Mouse (Mus musculus) stomach, postnatal 0 days (tissue): ENCODE results near the gene Mcemp1. TPM values are rescaled to one million over a fixed set of nuclear protein-coding genes. Genes with fewer than 3 reads are reported as not detected.

Experiments
- ATAC-seq: fragments of 200-750 bp; cut with Nextera tagmentation; 2 replicates; pipeline ENCODE4 v1.8.0; 2017; ENCODE audit not compliant: low FRiP score, low TSS enrichment
- DNase-seq: peaks from one replicate; pipeline ENCODE4 v3.0.0-alpha.2; 2016; ENCODE audit warnings: low spot score
- H3K27ac ChIP-seq: fragments of 300-500 bp; sonication (generic); replicated peaks from 2 replicates; pipeline ENCODE4 v1.5.1; 2014; ENCODE audit warnings: mild to moderate bottlenecking, control low read depth
- H3K27me3 ChIP-seq: fragments of 300-500 bp; sonication (generic); 2 replicates; pipeline ENCODE4 v1.6.1; 2014; ENCODE audit warnings: low read length; ENCODE audit not compliant: control insufficient read depth, insufficient read depth
- H3K36me3 ChIP-seq: fragments of 300-500 bp; sonication (generic); 2 replicates; pipeline ENCODE4 v1.6.1; 2014; ENCODE audit warnings: low read length, mixed read lengths; ENCODE audit not compliant: control insufficient read depth, insufficient read depth
- H3K4me1 ChIP-seq: fragments of 300-500 bp; sonication (generic); replicated peaks from 2 replicates; pipeline ENCODE4 v1.6.1; 2014; ENCODE audit warnings: antibody characterized with exemption; ENCODE audit not compliant: control insufficient read depth, insufficient read depth
- H3K4me2 ChIP-seq: fragments of 300-500 bp; sonication (generic); replicated peaks from 2 replicates; pipeline ENCODE4 v1.6.1; 2014; ENCODE audit warnings: low read depth, mild to moderate bottlenecking, control low read depth, moderate library complexity
- H3K4me3 ChIP-seq: fragments of 300-500 bp; sonication (generic); 2 replicates; pipeline ENCODE4 v1.5.1; 2014; ENCODE audit warnings: low read depth, low read length, control low read depth
- H3K9ac ChIP-seq: fragments of 300-500 bp; sonication (generic); 2 replicates; pipeline ENCODE4 v1.6.1; 2014; ENCODE audit warnings: mild to moderate bottlenecking, low read length, control low read depth, mixed read lengths
- H3K9me3 ChIP-seq: fragments of 300-500 bp; sonication (generic); 2 replicates; pipeline ENCODE4 v1.6.1; 2016; ENCODE audit warnings: low read length; ENCODE audit not compliant: control insufficient read depth
- CTCF ChIP-seq: IDR thresholded peaks from 2 replicates; pipeline ENCODE4 v1.5.1; 2016; ENCODE audit warnings: antibody characterized with exemption, low read depth, mild to moderate bottlenecking, moderate library complexity
- EP300 ChIP-seq: optimal IDR thresholded peaks from 2 replicates; pipeline ENCODE3; 2016; ENCODE audit warnings: antibody characterized with exemption
- WGBS: fragments of 180-500 bp; shearing (Covaris S2); extraction: QIAGEN DNeasy Blood & Tissue Kit; methylation state at CpG from one replicate; pipeline ENCODE4 v1.1.7; 2014; 5-methylcytosine and 5-hydroxymethylcytosine counted together
- polyA plus RNA-seq: library from polyadenylated mRNA; unstranded; fragments of >200 nt; fragmentation: Nextera tagmentation; extraction: Ambion mirVana; gene quantifications from 2 replicates; pipeline ENCODE4 v1.2.1, GENCODE M21; 2015

The Mcemp1 gene
- polyA plus RNA-seq, 1 experiment from 2014 or later: 0.15 TPM

- TF ChIP-seq EP300 (no peak), CTCF (peak; percentile 63)
- H3K36me3 ChIP-seq: no peaks in the 10 kb centered on the region
- H3K27me3 ChIP-seq: no peaks in the 10 kb centered on the region
- peak; percentile 29 for DNase-seq
- no peak overlapping the region for H3K4me2 ChIP-seq
- no peak overlapping the region for H3K9ac ChIP-seq
- 58% methylated on average over 4 of the region's 4 CpGs for WGBS
- no peak overlapping the region for H3K27ac ChIP-seq
- ATAC-seq: no peak
- no peaks in the 10 kb centered on the region for H3K4me1 ChIP-seq
- H3K9me3 ChIP-seq: no peaks in the 10 kb centered on the region
- H3K4me3 ChIP-seq: no peak overlapping the region
Observed at GRCm38 (mm10) chr8:3705711-3706110, 40.2 kb downstream of the Mcemp1 start.

DNA sequence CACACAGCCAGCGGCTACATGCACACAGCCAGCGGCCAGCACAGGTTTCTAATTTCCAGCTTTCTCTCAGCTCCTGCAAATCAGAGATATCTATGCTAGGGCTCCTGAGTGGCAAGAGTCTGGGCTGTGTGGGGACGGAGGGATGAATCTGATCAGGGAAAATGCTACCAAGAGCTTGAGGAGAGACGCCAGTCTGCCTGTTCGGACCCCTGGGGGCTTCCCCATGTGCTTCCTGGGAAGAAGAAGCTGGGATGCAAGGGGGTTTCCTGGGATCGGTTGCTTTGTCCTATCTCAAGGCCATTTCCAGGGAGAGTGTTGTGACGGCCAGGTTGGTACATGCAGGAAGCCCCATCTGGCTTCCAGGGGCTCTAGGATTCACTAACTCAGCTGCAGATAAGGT, 42.1 kb downstream of the Mcemp1 start:
- Histone ChIP-seq H3K4me2 (no peak overlapping the region), H3K27me3 (no peaks in the 10 kb centered on the region), H3K4me1 (no peaks in the 10 kb centered on the region), H3K36me3 (no peaks in the 10 kb centered on the region), H3K4me3 (no peak overlapping the region), H3K9me3 (no peaks in the 10 kb centered on the region), H3K9ac (no peak overlapping the region), H3K27ac (no peak overlapping the region)
- ATAC-seq: no peak
- no peak for DNase-seq
- WGBS: 64% methylated on average over 7 of the region's 7 CpGs
- no peak for TF ChIP-seq CTCF
- no peak for TF ChIP-seq EP300

DNA sequence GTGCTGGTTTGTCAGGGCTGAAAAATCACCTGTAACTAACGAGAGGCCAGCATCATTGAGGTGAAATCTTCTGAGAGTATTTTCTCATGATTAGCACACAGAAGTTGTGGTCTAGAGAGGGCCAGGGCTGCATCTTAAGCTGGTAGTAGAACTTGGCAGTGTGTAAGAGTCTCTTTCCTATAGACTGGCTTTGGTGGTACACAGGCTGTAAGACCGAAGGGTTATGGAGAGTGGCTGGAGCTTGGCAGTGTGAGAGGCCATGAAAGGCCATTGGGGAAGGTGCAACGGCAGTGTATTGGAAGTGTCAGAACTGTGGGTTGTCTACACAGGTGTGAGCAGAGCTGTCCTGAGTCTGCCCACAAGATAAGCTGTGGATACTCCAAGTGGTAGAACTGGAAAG, 44.8 kb downstream of the Mcemp1 start:
- no peak overlapping the region for H3K4me3 ChIP-seq
- H3K27me3 ChIP-seq: no peaks in the 10 kb centered on the region
- no peak overlapping the region for H3K4me2 ChIP-seq
- DNase-seq: no peak
- 79% methylated on average over 3 of the region's 3 CpGs for WGBS
- no peak overlapping the region for H3K27ac ChIP-seq
- H3K36me3 ChIP-seq: no peaks in the 10 kb centered on the region
- ATAC-seq: no peak
- no peaks in the 10 kb centered on the region for H3K9me3 ChIP-seq
- H3K4me1 ChIP-seq: no peaks in the 10 kb centered on the region
- H3K9ac ChIP-seq: no peak overlapping the region
- no peak for TF ChIP-seq CTCF
- no peak for TF ChIP-seq EP300

- Histone ChIP-seq H3K9me3 (no peaks in the 10 kb centered on the region), H3K4me2 (no peak overlapping the region), H3K27ac (no peak overlapping the region), H3K27me3 (no peaks in the 10 kb centered on the region), H3K4me1 (no peaks in the 10 kb centered on the region), H3K4me3 (no peak overlapping the region), H3K36me3 (no peaks in the 10 kb centered on the region), H3K9ac (no peak overlapping the region)
- DNase-seq (no peak), ATAC-seq (no peak)
- 30% methylated on average over 2 of the region's 2 CpGs for WGBS
- TF ChIP-seq CTCF: no peak
- TF ChIP-seq EP300: no peak
Observed at GRCm38 (mm10) chr8:3711646-3712045, 46.1 kb downstream of the Mcemp1 start.

GRCm38 (mm10) chr8:3717321-3717954, 51.9 kb downstream of the Mcemp1 start:
- Histone ChIP-seq H3K9me3 (no peaks in the 10 kb centered on the region), H3K9ac (no peak overlapping the region), H3K4me1 (no peaks in the 10 kb centered on the region), H3K36me3 (no peaks in the 10 kb centered on the region), H3K4me3 (no peak overlapping the region), H3K4me2 (no peak overlapping the region), H3K27ac (no peak overlapping the region), H3K27me3 (no peaks in the 10 kb centered on the region)
- ATAC-seq (no peak), DNase-seq (no peak)
- TF ChIP-seq EP300 (no peak), CTCF (no peak)
- 65% methylated on average over 12 of the region's 12 CpGs for WGBS

DNA sequence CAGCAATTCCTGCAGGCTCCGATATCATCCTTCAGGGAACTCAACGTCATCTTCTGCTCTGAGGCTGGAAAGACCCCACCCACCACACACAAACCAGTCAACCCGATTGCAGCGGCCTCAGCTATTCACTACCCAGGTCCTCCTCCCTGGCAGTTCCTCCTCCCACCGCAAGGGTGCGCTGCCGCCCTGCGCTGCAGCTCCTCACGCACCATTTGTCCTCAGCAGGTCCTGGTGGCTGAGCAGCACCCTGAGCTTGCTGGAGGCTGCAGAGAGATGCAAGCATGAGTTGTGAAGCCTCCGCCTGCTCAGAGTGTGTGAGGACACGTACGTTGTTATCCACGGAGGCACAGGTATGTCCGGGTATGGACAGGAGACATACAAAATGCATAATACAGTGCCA, 53.0 kb downstream of the Mcemp1 start:
- 17% methylated on average over 14 of the region's 14 CpGs for WGBS
- H3K4me2 ChIP-seq: no peak overlapping the region
- no peaks in the 10 kb centered on the region for H3K36me3 ChIP-seq
- DNase-seq (peak; percentile 63), ATAC-seq (peak; percentile 69)
- H3K27me3 ChIP-seq: no peaks in the 10 kb centered on the region
- no peak overlapping the region for H3K27ac ChIP-seq
- peak; percentile 91 for TF ChIP-seq CTCF
- TF ChIP-seq EP300: no peak
- H3K4me1 ChIP-seq: no peaks in the 10 kb centered on the region
- no peak overlapping the region for H3K9ac ChIP-seq
- no peaks in the 10 kb centered on the region for H3K9me3 ChIP-seq
- no peak overlapping the region for H3K4me3 ChIP-seq

Other genes starting within 250 kb of the Mcemp1 start
- gene Pex11g, start 198.1 kb upstream of the Mcemp1 start, polyA plus RNA-seq: 11.6 and 15.4 TPM in 2 replicates
- 0.46 and 1.1 TPM in 2 replicates for gene Tex45, start 194.9 kb upstream of the Mcemp1 start, polyA plus RNA-seq
- 19.1 and 21.3 TPM in 2 replicates for gene Zfp358, start 172.6 kb upstream of the Mcemp1 start, polyA plus RNA-seq
- 24.7 and 28.4 TPM in 2 replicates for gene Mcoln1, start 165.3 kb upstream of the Mcemp1 start, polyA plus RNA-seq
- gene Pnpla6, start 150.4 kb upstream of the Mcemp1 start, polyA plus RNA-seq: 15.4 and 16.0 TPM in 2 replicates
- gene C330021F23Rik, start 97.8 kb upstream of the Mcemp1 start, polyA plus RNA-seq: 0.18 and 0.38 TPM in 2 replicates
- 14.2 and 20.1 TPM in 2 replicates for gene Camsap3, start 78.5 kb upstream of the Mcemp1 start, polyA plus RNA-seq
- 23.3 and 25.5 TPM in 2 replicates for gene Xab2, start 44.4 kb upstream of the Mcemp1 start, polyA plus RNA-seq
- gene Pet100, start 44.2 kb upstream of the Mcemp1 start, polyA plus RNA-seq: 143 and 171 TPM in 2 replicates
- gene Pcp2, start 40.2 kb upstream of the Mcemp1 start, polyA plus RNA-seq: 0.25 TPM in 1 of 2 replicates, not detected in the other
- gene Stxbp2, start 34.8 kb upstream of the Mcemp1 start, polyA plus RNA-seq: 111 and 121 TPM in 2 replicates
- gene Retn, start 10.0 kb upstream of the Mcemp1 start, polyA plus RNA-seq: not detected in 2 replicates
- gene Fcor, start 6.6 kb downstream of the Mcemp1 start, polyA plus RNA-seq: 3.4 and 5.3 TPM in 2 replicates
- 26.6 and 27.9 TPM in 2 replicates for gene Trappc5, start 10.5 kb downstream of the Mcemp1 start, polyA plus RNA-seq
- gene Fcer2a, start 28.4 kb downstream of the Mcemp1 start, polyA plus RNA-seq: 0.44 and 0.47 TPM in 2 replicates
- gene Clec4g, start 54.9 kb downstream of the Mcemp1 start, polyA plus RNA-seq: 0.10 and 0.21 TPM in 2 replicates
- 0.11 and 0.16 TPM in 2 replicates for gene Cd209a, start 83.2 kb downstream of the Mcemp1 start, polyA plus RNA-seq
- not detected in 2 replicates for gene Cd209e, start 188.6 kb downstream of the Mcemp1 start, polyA plus RNA-seq
- gene Cd209d, start 212.8 kb downstream of the Mcemp1 start, polyA plus RNA-seq: not detected in 2 replicates